Mouse (Mus musculus): Measurements from ENCODE around the gene P3h3. TPM values are rescaled to one million over a fixed set of nuclear protein-coding genes. Genes with fewer than 3 reads are reported as not detected.

The P3h3 gene
- 8.2 and 16.7 TPM in 2 replicates for polyA plus RNA-seq (2012)

DNA sequence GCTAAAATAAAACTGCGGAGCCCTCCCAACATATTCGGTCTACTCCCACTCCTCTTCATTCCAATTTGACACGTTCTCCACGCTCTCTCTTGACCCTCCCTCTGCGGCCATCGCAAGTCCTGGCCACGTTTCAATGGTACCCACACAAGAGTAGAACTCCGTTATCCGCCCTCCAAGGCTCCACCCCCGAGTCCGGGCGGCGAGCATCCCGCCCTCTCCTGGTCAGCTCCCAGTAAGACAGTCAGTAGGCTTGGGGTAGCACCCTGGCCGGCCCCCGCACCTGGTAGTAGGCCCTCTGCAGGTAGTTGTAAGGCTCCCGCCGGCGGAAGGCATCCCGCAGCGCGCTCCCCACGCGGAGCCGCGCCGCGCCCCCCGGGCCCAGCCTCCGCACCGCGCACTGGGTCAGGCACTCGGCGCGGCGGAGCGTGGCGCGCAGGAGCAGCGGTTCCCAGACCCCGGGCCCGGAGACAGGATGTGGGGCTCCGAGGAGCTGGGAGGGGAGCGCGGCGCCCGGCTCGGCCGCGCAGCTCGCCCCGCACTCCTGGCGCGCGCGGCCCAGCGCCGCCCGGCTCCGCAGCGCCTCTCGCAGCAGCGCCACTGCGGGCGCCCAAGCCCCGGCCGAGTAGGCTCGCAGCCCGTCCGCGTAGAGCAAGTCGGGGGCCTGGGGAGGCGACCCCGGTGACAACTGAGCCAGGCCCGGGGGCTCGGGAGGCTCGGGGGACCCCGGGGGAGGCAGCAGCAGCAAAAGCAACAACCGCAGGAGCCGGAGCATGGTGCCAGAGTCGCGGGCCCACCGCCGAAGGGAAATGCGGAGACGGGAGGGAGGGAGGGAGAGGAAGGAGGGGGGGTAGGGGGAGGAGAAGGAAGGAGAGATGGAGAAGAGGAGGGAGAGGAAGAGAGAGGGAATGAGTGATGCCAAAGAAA, at the start of gene P3h3:
TSS of gene P3h3 (minus strand) at position 837 of the 924 bp plus-strand sequence.

GRCm38 (mm10) chr6:124887986-124888385, 30.4 kb upstream of the P3h3 start, which contains the start of gene Cd4:
TSS of gene Cd4 (minus strand) at chr6:124888221.

GRCm38 (mm10) chr6:124863658-124864298, 6.2 kb upstream of the P3h3 start, which contains the start of gene Gpr162:
TSS of gene Gpr162 (minus strand) at chr6:124863983.

GRCm38 (mm10) chr6:124840241-124841167, 17.0 kb downstream of the P3h3 start, which contains the start of gene Gnb3:
TSS of gene Gnb3 (minus strand) at chr6:124840275.

GRCm38 (mm10) chr6:124828868-124829798, 28.4 kb downstream of the P3h3 start, which contains the start of the genes Usp5 and Cdca3:
TSS of gene Usp5 (minus strand) at chr6:124829484.
TSS of gene Cdca3 (plus strand) at chr6:124829547.

GRCm38 (mm10) chr6:124813933-124814332, 43.6 kb downstream of the P3h3 start, which contains the start of gene Tpi1:
TSS of gene Tpi1 (minus strand) at chr6:124814296.

GRCm38 (mm10) chr6:124808358-124809012, 49.1 kb downstream of the P3h3 start, which contains the start of gene Spsb2:
TSS of gene Spsb2 (plus strand) at chr6:124808661.

Other genes starting within 250 kb of the P3h3 start
- gene C1s2, start 221.7 kb downstream of the P3h3 start, polyA plus RNA-seq (2012) = not detected in 2 replicates
- 47.7 and 53.9 TPM in 2 replicates for gene Lpcat3, start 194.7 kb downstream of the P3h3 start, polyA plus RNA-seq (2012)
- 294 and 299 TPM in 2 replicates for gene Emg1, start 145.6 kb downstream of the P3h3 start, polyA plus RNA-seq (2012)
- 308 and 359 TPM in 2 replicates for gene Phb2, start 145.4 kb downstream of the P3h3 start, polyA plus RNA-seq (2012)
- gene Ptpn6, start 119.0 kb downstream of the P3h3 start, polyA plus RNA-seq (2012) = 65.9 and 80.8 TPM in 2 replicates
- gene Grcc10, start 116.4 kb downstream of the P3h3 start, polyA plus RNA-seq (2012) = 50.4 and 53.2 TPM in 2 replicates
- not detected in 2 replicates for gene Gm45234, start 101.7 kb downstream of the P3h3 start, polyA plus RNA-seq (2012)
- gene Atn1, start 101.2 kb downstream of the P3h3 start, polyA plus RNA-seq (2012) = 111 and 137 TPM in 2 replicates
- 0.37 and 0.90 TPM in 2 replicates for gene Eno2, start 88.1 kb downstream of the P3h3 start, polyA plus RNA-seq (2012)
- 0.37 and 0.47 TPM in 2 replicates for gene Lrrc23, start 78.0 kb downstream of the P3h3 start, polyA plus RNA-seq (2012)
- gene Spsb2, start 49.1 kb downstream of the P3h3 start, polyA plus RNA-seq (2012) = 10.0 and 16.9 TPM in 2 replicates
- gene Tpi1, start 43.5 kb downstream of the P3h3 start, polyA plus RNA-seq (2012) = 195 and 233 TPM in 2 replicates
- gene Usp5, start 28.3 kb downstream of the P3h3 start, polyA plus RNA-seq (2012) = 83.8 and 84.6 TPM in 2 replicates
- gene Cdca3, start 28.2 kb downstream of the P3h3 start, polyA plus RNA-seq (2012) = 43.2 and 59.7 TPM in 2 replicates
- gene Gnb3, start 17.5 kb downstream of the P3h3 start, polyA plus RNA-seq (2012) = 0.22 TPM in 1 of 2 replicates, not detected in the other
- 0.09 and 0.18 TPM in 2 replicates for gene Gpr162, start 6.2 kb upstream of the P3h3 start, polyA plus RNA-seq (2012)
- 0.43 and 0.93 TPM in 2 replicates for gene Cd4, start 30.5 kb upstream of the P3h3 start, polyA plus RNA-seq (2012)
- gene Lag3, start 54.0 kb upstream of the P3h3 start, polyA plus RNA-seq (2012) = 5.7 and 9.5 TPM in 2 replicates
- gene Ptms, start 62.4 kb upstream of the P3h3 start, polyA plus RNA-seq (2012) = 278 and 322 TPM in 2 replicates
- 177 and 232 TPM in 2 replicates for gene Mlf2, start 73.6 kb upstream of the P3h3 start, polyA plus RNA-seq (2012)
- 50.6 and 53.4 TPM in 2 replicates for gene Cops7a, start 107.8 kb upstream of the P3h3 start, polyA plus RNA-seq (2012)
- gene Pianp, start 138.9 kb upstream of the P3h3 start, polyA plus RNA-seq (2012) = 0.24 and 1.00 TPM in 2 replicates
- gene Zfp384, start 151.4 kb upstream of the P3h3 start, polyA plus RNA-seq (2012) = 74.6 and 80.3 TPM in 2 replicates
- gene Ing4, start 182.0 kb upstream of the P3h3 start, polyA plus RNA-seq (2012) = 15.9 and 19.1 TPM in 2 replicates
- 12.2 and 12.7 TPM in 2 replicates for gene Acrbp, start 191.9 kb upstream of the P3h3 start, polyA plus RNA-seq (2012)
- 1.8 and 5.1 TPM in 2 replicates for gene Lpar5, start 210.2 kb upstream of the P3h3 start, polyA plus RNA-seq (2012)
- 149 and 226 TPM in 2 replicates for gene Chd4, start 238.2 kb upstream of the P3h3 start, polyA plus RNA-seq (2012)

All from megakaryocyte-erythroid progenitor cell, adult 5 weeks (primary cell).